Mouse (Mus musculus) lung, postnatal 0 days (tissue): ENCODE data around the gene Pum2. TPM values are rescaled to one million over a fixed set of nuclear protein-coding genes. Genes with fewer than 3 reads are reported as not detected.

Source experiments
- ATAC-seq: fragments of 200-750 bp; cut with Nextera tagmentation; 2 replicates; pipeline ENCODE4 v1.8.0; 2017; ENCODE audit warnings: moderate library complexity
- DNase-seq: peaks from one replicate; pipeline ENCODE4 v3.0.0-alpha.2; 2016; ENCODE audit warnings: low spot score
- H3K27ac ChIP-seq: fragments of 300-500 bp; sonication (generic); 2 replicates; pipeline ENCODE4 v1.5.1; 2014; ENCODE audit warnings: antibody characterized with exemption, mild to moderate bottlenecking, low read length, mixed read lengths
- H3K27me3 ChIP-seq: fragments of 300-500 bp; sonication (generic); replicated peaks from 2 replicates; pipeline ENCODE4 v1.6.1; 2014; ENCODE audit warnings: low read length, mixed read lengths; ENCODE audit not compliant: insufficient read depth
- H3K36me3 ChIP-seq: fragments of 300-500 bp; sonication (generic); 2 replicates; pipeline ENCODE4 v1.6.1; 2014; ENCODE audit warnings: low read length, mixed read lengths; ENCODE audit not compliant: insufficient read depth
- H3K4me1 ChIP-seq: fragments of 300-500 bp; sonication (generic); 2 replicates; pipeline ENCODE4 v1.6.1; 2014; ENCODE audit warnings: antibody characterized with exemption, low read depth, low read length, mixed read lengths; ENCODE audit not compliant: insufficient read depth
- H3K4me2 ChIP-seq: fragments of 300-500 bp; sonication (generic); replicated peaks from 2 replicates; pipeline ENCODE4 v1.6.1; 2014; ENCODE audit warnings: low read depth, mild to moderate bottlenecking, low read length, moderate library complexity, mixed read lengths
- H3K4me3 ChIP-seq: fragments of 300-500 bp; sonication (generic); 2 replicates; pipeline ENCODE4 v1.5.1; 2014; ENCODE audit warnings: low read depth, low read length
- H3K9ac ChIP-seq: fragments of 300-500 bp; sonication (generic); replicated peaks from 2 replicates; pipeline ENCODE4 v1.6.1; 2014; ENCODE audit warnings: low read depth, mild to moderate bottlenecking
- H3K9me3 ChIP-seq: fragments of 300-500 bp; sonication (generic); 2 replicates; pipeline ENCODE4 v1.6.1; 2016; ENCODE audit warnings: low read length, mixed read lengths
- CTCF ChIP-seq: IDR thresholded peaks from 2 replicates; pipeline ENCODE4 v1.5.1; 2016; ENCODE audit warnings: antibody characterized with exemption, mild to moderate bottlenecking
- EP300 ChIP-seq: IDR thresholded peaks from 2 replicates; pipeline ENCODE4 v1.6.1; 2016; ENCODE audit warnings: antibody characterized with exemption, mild to moderate bottlenecking, control low read depth
- WGBS: fragments of 180-500 bp; shearing (Covaris S2); extraction: QIAGEN DNeasy Blood & Tissue Kit; methylation state at CpG from one replicate; pipeline ENCODE4 v1.1.7; 2014; 5-methylcytosine and 5-hydroxymethylcytosine counted together
- polyA plus RNA-seq: library from polyadenylated mRNA; unstranded; fragments of >200 nt; fragmentation: Nextera tagmentation; extraction: Ambion mirVana; gene quantifications from 2 replicates; pipeline ENCODE4 v1.2.1, GENCODE M21; 2015

The Pum2 gene
- polyA plus RNA-seq, 1 experiment from 2014 or later, result 26.9 TPM

DNA sequence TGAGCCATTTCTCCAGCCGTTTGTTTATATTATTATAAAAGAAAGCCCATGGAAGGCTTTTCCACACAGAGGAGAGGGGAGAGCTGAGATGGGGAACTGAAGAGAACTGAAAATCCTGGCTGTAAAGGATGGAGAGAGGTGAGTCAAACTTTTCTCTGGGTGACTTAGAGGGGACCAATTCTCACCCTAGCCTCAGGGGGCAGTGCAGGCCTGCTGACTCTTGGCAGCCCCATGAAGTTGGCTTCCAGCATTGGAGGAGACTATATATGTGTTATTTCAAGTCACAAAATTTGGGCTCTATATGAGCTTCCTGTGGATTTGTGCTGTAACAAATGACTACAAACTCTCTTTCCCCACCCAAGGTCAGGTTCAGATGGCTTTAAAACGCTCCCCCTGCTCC, 88.7 kb downstream of the Pum2 start:
- TF ChIP-seq EP300 (no peak), CTCF (peak; percentile 75)
- Histone ChIP-seq H3K9ac (no peak overlapping the region), H3K4me3 (no peak overlapping the region), H3K36me3 (no peaks in the 10 kb centered on the region), H3K27me3 (no peaks in the 10 kb centered on the region), H3K4me1 (no peaks in the 10 kb centered on the region), H3K27ac (no peak overlapping the region), H3K4me2 (no peak overlapping the region), H3K9me3 (no peaks in the 10 kb centered on the region)
- DNase-seq (peak; percentile 38), ATAC-seq (no peak; the same call in 1 of the 2 replicates)
- WGBS, result 72% methylated on average over 2 of the region's 2 CpGs

DNA sequence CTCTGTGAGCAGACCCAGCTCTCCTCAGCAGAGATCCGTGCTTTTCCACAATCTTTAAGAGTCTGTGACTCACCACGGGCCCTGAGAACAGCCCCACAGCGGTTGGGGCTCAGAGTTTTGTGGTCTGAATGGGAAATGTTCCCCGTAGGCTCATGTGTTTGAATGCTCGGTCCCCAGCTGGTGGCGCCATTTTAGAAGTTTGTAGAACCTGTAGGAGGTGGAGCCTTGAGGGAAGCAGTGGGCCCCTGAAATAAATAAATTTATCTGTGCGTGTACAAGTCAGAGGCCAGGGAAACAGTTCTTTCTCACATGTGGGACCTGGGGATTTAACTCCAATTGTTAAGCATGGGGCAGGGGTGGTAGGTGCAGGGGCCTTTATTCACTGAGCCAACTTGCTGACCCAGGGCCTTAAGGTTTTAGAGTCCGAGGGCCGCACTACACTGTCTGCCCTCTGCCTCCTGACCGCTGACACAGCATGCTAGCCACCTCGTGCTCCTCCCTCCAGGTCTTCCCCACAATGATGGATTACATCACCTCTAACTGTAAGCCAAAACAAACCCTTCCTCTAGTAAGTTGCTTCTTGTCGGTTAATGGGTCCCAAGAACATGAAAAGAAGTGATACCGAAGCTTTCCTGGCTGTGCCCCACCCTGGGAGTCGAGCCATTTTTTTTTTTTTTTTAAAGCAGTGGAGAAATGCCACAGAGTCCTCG, 90.4 kb downstream of the Pum2 start:
- H3K4me3 ChIP-seq, result no peak overlapping the region
- WGBS, result 51% methylated on average over 15 of the region's 15 CpGs
- no peak overlapping the region for H3K4me2 ChIP-seq
- peak; percentile 73 for DNase-seq
- H3K9me3 ChIP-seq, result no peaks in the 10 kb centered on the region
- no peak overlapping the region for H3K9ac ChIP-seq
- no peaks in the 10 kb centered on the region for H3K4me1 ChIP-seq
- H3K36me3 ChIP-seq, result no peaks in the 10 kb centered on the region
- H3K27me3 ChIP-seq, result no peaks in the 10 kb centered on the region
- no peak overlapping the region for H3K27ac ChIP-seq
- TF ChIP-seq EP300, result no peak
- TF ChIP-seq CTCF, result no peak
- peak; percentile 77 for ATAC-seq

- peak; percentile 85 for ATAC-seq
- DNase-seq, result peak; percentile 90
- WGBS, result under 1% methylated on average over 46 of the region's 67 CpGs
- peak within 1 kb of the TSS; percentile 90 for H3K4me2 ChIP-seq
- peak within 1 kb of the TSS; percentile 79 for H3K9ac ChIP-seq
- no peaks in the 10 kb centered on the region for H3K9me3 ChIP-seq
- H3K4me1 ChIP-seq, result no peaks in the 10 kb centered on the region
- H3K36me3 ChIP-seq, result no peaks in the 10 kb centered on the region
- H3K27me3 ChIP-seq, result no peaks in the 10 kb centered on the region
- H3K4me3 ChIP-seq, result peak within 1 kb of the TSS; percentile 82
- H3K27ac ChIP-seq, result peak within 1 kb of the TSS; percentile 89
- TF ChIP-seq EP300 (no peak), CTCF (peak; percentile 71)
These were observed 97.3 kb downstream of the Pum2 start, which contains the start of gene Sdc1 for GRCm38 (mm10) chr12:8770946-8771843. Gene Sdc1 (plus strand): TSS chr12:8771323.

DNA sequence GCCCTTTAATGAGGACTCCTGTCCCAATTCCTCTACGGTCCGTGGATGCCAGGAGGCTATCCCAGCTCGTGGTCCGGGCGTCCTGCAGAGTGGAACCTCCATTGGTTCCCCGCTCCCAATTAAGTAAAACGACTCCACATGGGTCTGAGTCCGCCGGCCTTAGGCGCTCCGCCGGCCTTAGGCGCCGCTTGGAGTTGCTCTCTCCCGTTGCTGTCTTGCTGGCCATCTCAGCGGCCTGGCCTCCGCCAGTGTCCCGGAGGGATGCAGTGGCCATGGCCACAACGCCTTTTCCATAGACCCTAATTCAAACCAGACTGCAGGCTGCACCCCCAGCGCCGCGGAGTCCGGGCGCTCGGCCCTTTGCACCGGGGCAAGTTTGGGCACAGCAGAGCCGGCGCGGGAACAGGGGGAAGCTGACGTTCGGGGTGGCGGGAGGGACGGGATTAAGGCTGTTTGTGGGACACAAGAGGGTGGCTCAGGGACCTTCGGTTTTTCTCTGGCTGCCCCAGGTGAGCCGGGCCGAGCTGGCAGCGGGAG, 98.0 kb downstream of the Pum2 start:
- ATAC-seq (no peak), DNase-seq (no peak)
- Histone ChIP-seq H3K36me3 (no peaks in the 10 kb centered on the region), H3K4me1 (peaks cover 5% of the 10 kb centered on the region; the same call in 1 of the 2 replicates), H3K27ac (peak overlapping the region; percentile 89), H3K4me3 (peak overlapping the region; percentile 82), H3K4me2 (peak overlapping the region; percentile 90), H3K9me3 (no peaks in the 10 kb centered on the region), H3K27me3 (no peaks in the 10 kb centered on the region), H3K9ac (peak overlapping the region; percentile 79)
- WGBS, result 3% methylated on average over 37 of the region's 37 CpGs
- no peak for TF ChIP-seq CTCF
- no peak for TF ChIP-seq EP300

GRCm38 (mm10) chr12:8772451-8773143, 98.7 kb downstream of the Pum2 start:
- H3K4me2 ChIP-seq, result peak overlapping the region; percentile 90
- H3K9ac ChIP-seq, result peak overlapping the region; percentile 79
- H3K27ac ChIP-seq, result peak overlapping the region; percentile 89
- peak; percentile 45 for TF ChIP-seq CTCF
- TF ChIP-seq EP300, result no peak
- ATAC-seq (peak; percentile 32), DNase-seq (peak; percentile 68)
- H3K4me3 ChIP-seq, result peak overlapping the region; percentile 82
- no peaks in the 10 kb centered on the region for H3K36me3 ChIP-seq
- peaks cover 10% of the 10 kb centered on the region; the same call in 1 of the 2 replicates for H3K4me1 ChIP-seq
- under 1% methylated on average over 43 of the region's 55 CpGs for WGBS
- H3K9me3 ChIP-seq, result no peaks in the 10 kb centered on the region
- no peaks in the 10 kb centered on the region for H3K27me3 ChIP-seq
